Mouse (Mus musculus): ENCODE measurements around the gene Kif13a. TPM values are rescaled to one million over a fixed set of nuclear protein-coding genes. Genes with fewer than 3 reads are reported as not detected.

Gene Kif13a
- polyA plus RNA-seq (2015; fragmentation: Nextera tagmentation; extraction: Ambion mirVana), result 7.0 and 8.1 TPM in 2 replicates

GRCm38 (mm10) chr13:46929719-46930658 is at the start of gene Kif13a:
TSS of gene Kif13a (minus strand) at chr13:46929867.
- H3K4me1 ChIP-seq, result peaks cover 16% of the 10 kb centered on the region
- no peaks in the 10 kb centered on the region; the same call in 1 of the 2 replicates for H3K36me3 ChIP-seq (ENCODE audit: poor library complexity, severe bottlenecking)
- peak within 1 kb of the TSS; percentile 80 for H3K4me3 ChIP-seq
- H3K4me2 ChIP-seq, result peak within 1 kb of the TSS; percentile 90
- under 1% methylated on average over 63 of the region's 96 CpGs for WGBS
- H3K27ac ChIP-seq, result peak within 1 kb of the TSS; percentile 94
- ATAC-seq, result peak; percentile 82
- H3K9ac ChIP-seq, result peak within 1 kb of the TSS; percentile 88
- no peaks in the 10 kb centered on the region for H3K9me3 ChIP-seq (replicated peaks)
- H3K27me3 ChIP-seq, result no peaks in the 10 kb centered on the region

GRCm38 (mm10) chr13:46976532-46976931 is 46.9 kb upstream of the Kif13a start:
- H3K4me1 ChIP-seq, result peaks cover 14% of the 10 kb centered on the region
- no peaks in the 10 kb centered on the region for H3K36me3 ChIP-seq (ENCODE audit: poor library complexity, severe bottlenecking)
- no peaks in the 10 kb centered on the region for H3K9me3 ChIP-seq (replicated peaks)
- no peak overlapping the region for H3K4me3 ChIP-seq
- 93% methylated on average over 7 of the region's 7 CpGs for WGBS
- H3K27ac ChIP-seq, result no peak overlapping the region
- no peak for ATAC-seq
- H3K9ac ChIP-seq, result no peak overlapping the region
- H3K4me2 ChIP-seq, result no peak overlapping the region
- H3K27me3 ChIP-seq, result no peaks in the 10 kb centered on the region

GRCm38 (mm10) chr13:46975930-46976329 is 46.3 kb upstream of the Kif13a start:
- H3K27ac ChIP-seq, result no peak overlapping the region

GRCm38 (mm10) chr13:46975031-46975551 is 45.4 kb upstream of the Kif13a start:
- no peaks in the 10 kb centered on the region for H3K9me3 ChIP-seq (replicated peaks)
- peak; percentile 94 for ATAC-seq
- no peaks in the 10 kb centered on the region for H3K36me3 ChIP-seq (ENCODE audit: poor library complexity, severe bottlenecking)
- 8% methylated on average over 14 of the region's 14 CpGs for WGBS
- H3K27me3 ChIP-seq, result no peaks in the 10 kb centered on the region
- peak overlapping the region; percentile 33 for H3K4me3 ChIP-seq
- H3K4me2 ChIP-seq, result peak overlapping the region; percentile 59
- H3K27ac ChIP-seq, result peak overlapping the region; percentile 59; the same call in 1 of the 2 replicates
- 0 out of 2 replicates have a peak overlapping the region, but pooled peaks have one; percentile 28 for H3K9ac ChIP-seq
- peaks cover 14% of the 10 kb centered on the region for H3K4me1 ChIP-seq

More at GRCm38 (mm10) chr13:46975930-46976329, 46.3 kb upstream of the Kif13a start:
- peaks cover 14% of the 10 kb centered on the region for H3K4me1 ChIP-seq
- no peaks in the 10 kb centered on the region for H3K27me3 ChIP-seq
- no peak overlapping the region for H3K4me3 ChIP-seq
- 39% methylated on average over 4 of the region's 4 CpGs for WGBS
- H3K9ac ChIP-seq, result no peak overlapping the region
- peak overlapping the region; percentile 59; the same call in 1 of the 2 replicates for H3K4me2 ChIP-seq
- no peaks in the 10 kb centered on the region for H3K9me3 ChIP-seq (replicated peaks)
- no peaks in the 10 kb centered on the region for H3K36me3 ChIP-seq (ENCODE audit: poor library complexity, severe bottlenecking)
- no peak for ATAC-seq

GRCm38 (mm10) chr13:46970286-46970945 is 40.7 kb upstream of the Kif13a start:
- Histone ChIP-seq H3K9ac (no peak overlapping the region), H3K36me3 (ENCODE audit: poor library complexity, severe bottlenecking) (no peaks in the 10 kb centered on the region), H3K9me3 (replicated peaks) (no peaks in the 10 kb centered on the region), H3K4me3 (no peak overlapping the region), H3K27ac (no peak overlapping the region), H3K27me3 (no peaks in the 10 kb centered on the region), H3K4me2 (no peak overlapping the region), H3K4me1 (peaks cover 7% of the 10 kb centered on the region)
- no peak for ATAC-seq
- 85% methylated on average over 10 of the region's 10 CpGs for WGBS

GRCm38 (mm10) chr13:46968626-46969025 is 39.0 kb upstream of the Kif13a start:
- no peak overlapping the region for H3K9ac ChIP-seq
- H3K27ac ChIP-seq, result no peak overlapping the region
- WGBS, result 88% methylated on average over 2 of the region's 2 CpGs
- no peaks in the 10 kb centered on the region for H3K9me3 ChIP-seq (replicated peaks)
- ATAC-seq, result no peak
- no peaks in the 10 kb centered on the region for H3K27me3 ChIP-seq
- no peaks in the 10 kb centered on the region for H3K36me3 ChIP-seq (ENCODE audit: poor library complexity, severe bottlenecking)
- H3K4me2 ChIP-seq, result no peak overlapping the region
- no peaks in the 10 kb centered on the region for H3K4me1 ChIP-seq
- no peak overlapping the region for H3K4me3 ChIP-seq

- Histone ChIP-seq H3K36me3 (ENCODE audit: poor library complexity, severe bottlenecking) (no peaks in the 10 kb centered on the region), H3K4me1 (no peaks in the 10 kb centered on the region), H3K4me3 (no peak overlapping the region), H3K4me2 (no peak overlapping the region), H3K9me3 (replicated peaks) (no peaks in the 10 kb centered on the region), H3K9ac (no peak overlapping the region), H3K27me3 (no peaks in the 10 kb centered on the region), H3K27ac (no peak overlapping the region)
- no peak for ATAC-seq
- WGBS, result 73% methylated on average over 4 of the region's 4 CpGs
Measured at GRCm38 (mm10) chr13:46967308-46967707, 37.6 kb upstream of the Kif13a start.

- Histone ChIP-seq H3K9me3 (replicated peaks) (no peaks in the 10 kb centered on the region), H3K36me3 (ENCODE audit: poor library complexity, severe bottlenecking) (no peaks in the 10 kb centered on the region), H3K4me2 (no peak overlapping the region), H3K9ac (no peak overlapping the region), H3K27ac (no peak overlapping the region), H3K27me3 (no peaks in the 10 kb centered on the region), H3K4me3 (no peak overlapping the region), H3K4me1 (no peaks in the 10 kb centered on the region)
- ATAC-seq, result no peak
- 70% methylated on average over 7 of the region's 7 CpGs for WGBS
Measured at GRCm38 (mm10) chr13:46960878-46961474, 31.3 kb upstream of the Kif13a start.

- Histone ChIP-seq H3K27me3 (no peaks in the 10 kb centered on the region), H3K4me3 (no peak overlapping the region), H3K36me3 (ENCODE audit: poor library complexity, severe bottlenecking) (no peaks in the 10 kb centered on the region), H3K4me1 (no peaks in the 10 kb centered on the region), H3K27ac (no peak overlapping the region), H3K9ac (no peak overlapping the region), H3K9me3 (replicated peaks) (no peaks in the 10 kb centered on the region), H3K4me2 (no peak overlapping the region)
- no peak for ATAC-seq
- WGBS, result 93% methylated on average over 5 of the region's 5 CpGs
Measured at GRCm38 (mm10) chr13:46959139-46959538, 29.5 kb upstream of the Kif13a start.

GRCm38 (mm10) chr13:46951212-46951611 is 21.5 kb upstream of the Kif13a start:
- Histone ChIP-seq H3K4me3 (no peak overlapping the region), H3K4me2 (no peak overlapping the region), H3K27me3 (no peaks in the 10 kb centered on the region), H3K36me3 (ENCODE audit: poor library complexity, severe bottlenecking) (no peaks in the 10 kb centered on the region), H3K27ac (0 out of 2 replicates have a peak overlapping the region, but pooled peaks have one; percentile 0), H3K9ac (no peak overlapping the region), H3K4me1 (peaks cover 5% of the 10 kb centered on the region), H3K9me3 (replicated peaks) (no peaks in the 10 kb centered on the region)
- WGBS, result 88% methylated on average over 15 of the region's 15 CpGs
- no peak for ATAC-seq

GRCm38 (mm10) chr13:46949741-46950140 is 20.1 kb upstream of the Kif13a start:
- H3K4me3 ChIP-seq, result no peak overlapping the region
- H3K27ac ChIP-seq, result no peak overlapping the region
- no peak for ATAC-seq
- WGBS, result 95% methylated on average over 2 of the region's 2 CpGs
- no peak overlapping the region for H3K4me2 ChIP-seq
- no peaks in the 10 kb centered on the region for H3K36me3 ChIP-seq (ENCODE audit: poor library complexity, severe bottlenecking)
- H3K9me3 ChIP-seq (replicated peaks), result no peaks in the 10 kb centered on the region
- no peaks in the 10 kb centered on the region for H3K27me3 ChIP-seq
- H3K4me1 ChIP-seq, result peaks cover 14% of the 10 kb centered on the region
- no peak overlapping the region for H3K9ac ChIP-seq
